Mouse (Mus musculus): ENCODE data around the gene Actrt3. TPM values are rescaled to one million over a fixed set of nuclear protein-coding genes. Genes with fewer than 3 reads are reported as not detected.

The Actrt3 gene
- not detected for total RNA-seq (2021)

DNA sequence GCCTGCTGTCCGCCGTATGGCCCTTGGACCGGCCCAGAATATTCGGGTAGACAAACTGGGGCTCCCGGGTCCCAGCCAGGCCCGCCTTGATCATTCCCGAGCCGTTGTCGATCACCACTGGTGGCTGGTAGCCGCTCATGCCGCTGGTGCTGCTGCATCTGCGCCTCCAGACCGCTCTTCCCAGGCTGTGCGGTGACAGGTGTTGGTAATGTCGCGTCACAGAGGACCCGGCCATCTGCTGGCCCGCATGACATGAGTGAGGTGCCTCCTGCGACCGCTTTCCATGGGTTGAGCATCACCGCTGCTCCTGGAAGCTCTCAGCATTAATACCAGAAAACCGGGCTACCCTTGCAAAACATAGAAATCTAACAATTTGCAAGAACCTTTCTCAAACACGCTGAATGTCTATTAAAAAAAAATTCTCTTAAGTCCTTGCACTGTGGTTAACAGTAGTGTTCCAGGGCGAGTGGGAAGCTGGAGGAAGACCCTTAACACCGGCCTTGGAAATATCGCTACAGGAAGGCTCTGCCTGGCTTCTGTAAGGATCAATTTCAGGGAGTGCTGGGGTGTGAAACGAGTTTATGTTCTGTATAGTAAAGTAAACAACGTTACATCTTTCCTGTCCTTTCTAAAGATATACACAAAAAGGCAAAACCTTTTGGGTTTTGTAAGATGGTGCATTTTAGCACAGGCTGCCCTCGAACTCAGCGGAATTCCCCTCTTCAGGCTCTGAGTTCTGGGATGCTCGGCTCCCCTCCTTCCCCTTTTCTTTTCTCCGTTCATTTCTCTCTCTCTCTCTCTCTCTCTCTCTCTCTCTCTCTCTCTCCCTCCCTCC, at the start of gene Actrt3:
TSS of gene Actrt3 (minus strand) at position 229 of the 835 bp plus-strand sequence.
- peak; percentile 31 for DNase-seq

DNA sequence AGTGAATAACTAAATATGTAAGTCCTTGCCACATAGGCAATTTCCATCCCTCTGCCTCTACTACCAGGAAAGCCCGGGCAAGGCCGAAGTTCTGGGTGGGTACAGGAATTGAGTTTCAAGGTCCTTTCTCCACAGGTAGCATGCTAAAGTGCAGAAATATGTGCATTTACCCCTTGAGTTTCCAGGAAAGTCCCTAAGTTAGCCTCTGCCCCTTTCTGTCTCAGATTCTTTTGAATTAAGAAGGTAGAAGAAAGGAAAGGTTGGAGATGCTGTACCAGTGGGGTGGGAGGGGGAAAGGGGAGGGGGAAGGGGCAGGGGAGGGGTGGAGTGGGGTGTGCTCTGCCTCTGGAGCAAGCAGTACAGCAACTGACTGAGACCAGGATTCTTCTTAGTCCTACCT, 48.7 kb upstream of the Actrt3 start:
- no peak for DNase-seq

DNA sequence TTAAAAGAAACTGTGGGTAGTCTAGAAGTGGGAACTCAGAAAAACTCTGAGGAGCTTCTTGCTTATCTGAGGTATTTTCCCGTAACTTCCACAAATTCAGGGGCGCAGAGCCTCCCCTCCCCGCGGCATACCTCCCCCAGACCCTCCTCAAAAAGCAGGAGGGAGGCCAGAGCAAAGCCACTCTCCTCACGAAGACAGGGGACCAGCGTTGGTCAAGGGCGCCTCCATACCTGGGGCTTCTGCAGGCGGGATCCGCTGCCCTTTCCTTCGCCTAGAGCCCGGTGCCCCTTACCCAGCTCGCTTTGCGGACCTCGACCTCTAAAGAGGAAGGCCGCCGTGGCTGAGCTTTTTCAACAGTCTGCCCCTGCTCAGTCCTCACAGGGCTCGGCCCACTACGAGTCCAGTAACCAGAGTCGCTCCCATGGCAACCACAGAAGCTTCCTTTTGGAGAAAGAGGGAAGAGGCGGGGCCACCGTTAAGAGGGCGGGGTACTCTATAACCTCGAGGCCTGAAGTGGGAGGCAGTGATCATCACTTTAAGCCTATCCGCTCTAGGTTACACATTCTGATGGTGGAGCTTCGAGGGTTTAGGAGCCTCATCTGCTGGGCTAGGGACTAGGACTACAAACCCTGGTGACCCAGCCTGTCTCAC, 47.8 kb upstream of the Actrt3 start, which contains the start of gene Lrrc34:
TSS of gene Lrrc34 (minus strand) at position 430 of the 651 bp plus-strand sequence.
- DNase-seq, result peak; percentile 58

DNA sequence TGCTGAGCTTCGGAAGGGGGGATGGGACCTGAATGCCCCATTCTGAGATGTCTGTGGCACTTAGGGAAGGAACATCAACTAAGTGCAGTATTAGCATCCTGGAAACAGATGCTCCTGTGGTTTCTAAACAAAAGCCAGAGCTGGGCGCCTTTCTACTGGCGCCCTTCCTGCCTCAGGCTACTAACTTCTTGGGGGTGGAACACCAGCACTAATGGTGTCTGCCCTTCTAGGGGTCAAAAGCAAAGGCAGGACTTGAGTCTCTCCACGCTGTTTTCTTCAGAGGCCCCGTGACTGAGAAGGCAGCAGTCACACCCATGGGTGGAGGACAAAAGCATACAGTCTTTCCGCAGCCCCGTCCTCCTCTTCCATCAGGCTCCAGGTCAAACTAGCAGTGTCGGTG, 47.0 kb upstream of the Actrt3 start:
- DNase-seq, result no peak

- DNase-seq, result no peak
These were observed 44.5 kb upstream of the Actrt3 start, which contains the start of gene Lrriq4 for GRCm38 (mm10) chr3:30644207-30644606. Gene Lrriq4, plus strand, starts transcription at chr3:30644507.

- DNase-seq, result no peak
These were observed 35.9 kb upstream of the Actrt3 start for GRCm38 (mm10) chr3:30635629-30636028.

- DNase-seq, result no peak
These were observed 33.9 kb upstream of the Actrt3 start for GRCm38 (mm10) chr3:30633681-30634080.

GRCm38 (mm10) chr3:30620132-30620531, 20.4 kb upstream of the Actrt3 start:
- no peak for DNase-seq

DNA sequence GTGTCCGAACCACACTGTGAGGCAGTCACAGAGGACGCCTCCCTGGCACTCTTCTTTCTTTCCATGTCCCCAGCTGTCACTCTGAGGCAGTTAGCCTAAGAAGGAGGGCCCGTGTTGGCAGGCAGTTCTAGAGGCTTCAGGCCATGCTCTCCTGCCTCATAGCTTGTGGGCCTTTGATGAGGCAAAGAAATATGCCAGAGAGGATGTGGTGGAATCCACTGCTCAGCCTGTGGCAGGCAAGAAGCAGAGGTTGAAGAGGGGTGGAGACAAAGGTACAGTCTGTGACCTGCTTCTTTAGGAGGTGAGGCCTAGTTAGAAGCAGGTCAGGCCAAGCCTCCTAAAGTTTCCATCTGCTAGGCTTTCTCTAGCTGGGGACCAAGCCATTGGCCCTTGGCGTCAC, 11.2 kb upstream of the Actrt3 start:
- no peak for DNase-seq

DNA sequence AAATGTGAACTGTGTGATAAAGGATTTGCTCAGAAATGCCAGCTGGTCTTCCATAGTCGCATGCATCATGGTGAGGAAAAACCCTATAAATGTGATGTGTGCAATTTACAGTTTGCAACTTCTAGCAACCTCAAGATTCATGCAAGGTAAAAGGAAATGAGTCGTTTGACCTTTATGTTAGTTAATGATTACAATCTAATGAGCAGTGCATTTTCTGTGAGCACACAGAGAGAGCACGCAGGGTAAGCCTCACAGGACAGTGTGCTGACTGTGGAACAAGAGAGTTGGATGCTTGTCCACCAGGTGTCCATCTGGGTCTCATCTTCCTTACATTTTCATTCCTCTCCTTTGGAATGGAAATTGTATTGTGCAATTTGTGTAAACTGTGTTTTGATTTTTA, 9.3 kb upstream of the Actrt3 start:
- DNase-seq, result no peak

DNA sequence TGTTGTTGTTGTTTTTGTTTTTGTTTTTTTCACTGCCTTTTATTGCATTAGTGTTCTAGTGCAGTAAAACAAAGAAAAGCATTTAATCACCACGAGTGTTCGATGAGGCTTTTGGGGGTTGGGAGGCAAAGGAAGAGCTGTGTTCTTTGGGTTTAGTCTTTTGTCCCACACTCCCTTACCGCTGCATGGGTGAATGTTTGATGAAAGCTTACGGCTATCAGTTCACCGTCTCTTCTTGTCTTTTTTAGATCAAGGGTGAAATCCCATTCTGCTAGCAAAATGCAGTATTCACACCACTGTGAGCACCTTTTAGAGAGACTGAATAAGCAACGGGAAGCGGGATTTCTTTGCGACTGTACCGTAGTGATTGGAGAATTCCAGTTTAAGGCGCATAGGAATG, 3.5 kb upstream of the Actrt3 start:
- no peak for DNase-seq

- DNase-seq, result peak; percentile 71
These were observed 3.0 kb upstream of the Actrt3 start for GRCm38 (mm10) chr3:30602740-30603098.

GRCm38 (mm10) chr3:30602065-30602739, 2.5 kb upstream of the Actrt3 start, which contains the start of gene Mynn:
Gene Mynn, plus strand, starts transcription at chr3:30602065.
- peak; percentile 96 for DNase-seq

GRCm38 (mm10) chr3:30601610-30602064, 1.9 kb upstream of the Actrt3 start:
- DNase-seq, result no peak

DNA sequence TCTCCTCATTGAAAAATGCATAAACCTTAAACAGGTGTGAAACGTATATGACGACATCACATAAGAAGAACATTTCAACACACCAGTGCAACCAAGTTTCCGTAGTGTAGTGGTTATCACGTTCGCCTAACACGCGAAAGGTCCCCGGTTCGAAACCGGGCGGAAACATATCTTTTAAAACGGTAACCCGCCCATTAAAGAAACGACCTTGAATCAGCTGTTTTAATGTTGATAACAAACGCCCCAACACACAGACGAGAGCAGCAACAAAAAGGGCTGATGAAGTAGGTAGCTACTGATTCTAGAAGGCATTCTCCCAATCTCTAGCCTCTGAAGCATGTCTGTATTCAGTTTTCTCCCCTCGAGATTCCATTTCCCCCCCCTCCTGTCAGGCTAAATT, 1.4 kb upstream of the Actrt3 start:
- DNase-seq, result peak; percentile 87

GRCm38 (mm10) chr3:30600717-30601116, 978 bp upstream of the Actrt3 start:
- DNase-seq, result peak; percentile 25

- no peak for DNase-seq
These were observed 2.5 kb downstream of the Actrt3 start for GRCm38 (mm10) chr3:30597271-30597670.

DNA sequence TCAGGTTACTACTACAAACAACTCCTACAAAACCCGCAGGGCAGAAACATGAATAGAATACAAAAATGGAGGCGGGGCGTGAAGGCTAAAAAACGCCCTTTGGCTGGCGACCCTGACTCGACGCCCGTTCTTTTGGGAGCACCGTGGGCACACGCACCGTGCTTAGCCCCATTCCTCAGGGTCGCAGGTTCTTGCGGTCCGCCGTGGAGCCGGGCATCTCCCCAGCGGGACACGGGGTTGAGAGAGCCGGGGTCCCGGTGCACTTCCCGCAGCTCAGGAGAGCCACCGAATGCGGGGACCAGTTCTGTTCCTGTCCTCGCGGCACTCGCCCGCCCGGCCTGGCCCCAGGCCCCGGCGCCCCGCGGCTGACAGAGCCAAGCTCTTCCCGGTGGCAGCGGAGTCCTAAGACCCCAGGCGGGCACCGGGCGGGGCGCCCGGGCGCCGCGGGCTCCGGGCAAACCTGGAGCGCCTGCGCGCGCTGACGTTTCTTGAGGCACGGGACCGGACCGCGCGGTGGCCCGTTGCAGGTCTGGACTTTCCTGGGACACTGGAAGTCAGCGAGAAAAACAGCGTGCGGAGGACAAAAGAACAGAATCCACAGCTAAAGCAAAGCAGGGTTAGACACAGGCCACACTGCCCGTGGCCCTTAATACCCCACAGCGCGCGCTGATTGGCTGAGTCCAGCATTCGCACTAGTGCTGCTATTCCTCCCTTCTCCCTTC, 4.5 kb downstream of the Actrt3 start:
- peak; percentile 43 for DNase-seq

- no peak for DNase-seq
These were observed 5.8 kb downstream of the Actrt3 start for GRCm38 (mm10) chr3:30593719-30594485.

GRCm38 (mm10) chr3:30592418-30592853, 7.3 kb downstream of the Actrt3 start:
- DNase-seq, result peak; percentile 17

GRCm38 (mm10) chr3:30588865-30589264, 10.9 kb downstream of the Actrt3 start:
- DNase-seq, result no peak

DNA sequence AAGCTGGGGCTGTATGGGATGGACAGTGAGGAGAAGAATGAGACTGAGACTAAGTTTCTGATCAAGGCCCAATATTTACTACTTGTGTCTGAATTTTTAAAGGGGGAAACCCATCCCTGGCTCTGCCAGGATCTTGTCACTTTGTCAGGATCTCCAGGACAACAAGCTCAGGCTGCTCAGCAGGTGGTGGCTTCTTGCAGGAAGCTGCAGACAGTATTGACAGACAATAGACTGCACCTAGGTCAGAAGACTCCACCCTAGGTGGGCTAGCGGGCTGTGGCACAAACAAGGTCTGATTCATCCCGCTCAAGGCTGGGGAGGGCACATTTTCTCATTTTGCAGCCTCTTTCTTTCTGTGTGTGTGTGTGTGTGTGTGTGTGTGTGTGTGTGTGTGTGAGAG, 26.2 kb downstream of the Actrt3 start:
- DNase-seq, result no peak
